Mouse (Mus musculus): ENCODE results near the gene Hirip3. TPM values are rescaled to one million over a fixed set of nuclear protein-coding genes. Genes with fewer than 3 reads are reported as not detected.
"Not testable (repeated sequence)": the region's sequence is repeated elsewhere in the genome, so short reads cannot be mapped to it uniquely, and the experiment has no call there.

Gene Hirip3
- polyA plus RNA-seq, 1 experiment from 2014 or later, result 19.5 TPM

DNA sequence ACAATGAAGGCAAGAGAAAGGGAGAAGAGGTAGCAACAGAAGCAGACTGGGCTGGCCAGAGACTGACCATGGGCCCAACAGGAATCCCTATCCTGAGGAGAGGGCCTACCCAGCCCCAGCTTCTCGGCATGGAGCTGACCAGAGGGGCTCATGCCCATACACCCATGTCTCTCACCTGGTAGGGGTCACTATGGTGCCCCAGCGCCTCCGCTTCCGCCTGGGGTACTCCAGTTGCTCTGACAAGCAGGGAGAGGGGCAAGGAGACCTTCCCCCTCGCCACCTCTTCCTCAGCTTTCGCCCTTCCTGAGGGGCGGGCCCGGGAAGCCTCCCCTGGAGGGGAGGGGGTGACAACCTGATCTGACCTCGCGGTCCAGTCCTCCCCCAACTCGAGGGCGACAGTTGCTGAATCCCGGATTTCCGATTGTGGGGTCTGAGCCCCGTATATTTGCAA, 22.0 kb downstream of the Hirip3 start:
- Histone ChIP-seq H3K4me1 (replicated peaks; ENCODE audit: control insufficient read depth, insufficient read depth, low read length) (peaks cover 19% of the 10 kb centered on the region), H3K4me2 (ENCODE audit: low read length) (peak overlapping the region; percentile 87), H3K36me3 (ENCODE audit: control insufficient read depth, insufficient read depth, low read length) (peaks cover 21% of the 10 kb centered on the region), H3K27me3 (replicated peaks; ENCODE audit: control insufficient read depth, insufficient read depth, low read length) (no peaks in the 10 kb centered on the region), H3K9me3 (ENCODE audit: control insufficient read depth, low read length) (no peaks in the 10 kb centered on the region), H3K4me3 (ENCODE audit: low read depth, low read length) (peak overlapping the region; percentile 81), H3K9ac (ENCODE audit: low read length) (peak overlapping the region; percentile 76), H3K27ac (ENCODE audit: low read depth) (peak overlapping the region; percentile 80)
- ATAC-seq (replicated peaks; ENCODE audit: low FRiP score, low TSS enrichment, low read depth) (peak; percentile 4; the same call in 1 of the 2 replicates), DNase-seq (ENCODE audit: low spot score) (peak; percentile 58)
- 1% methylated on average over 15 of the region's 15 CpGs for WGBS

DNA sequence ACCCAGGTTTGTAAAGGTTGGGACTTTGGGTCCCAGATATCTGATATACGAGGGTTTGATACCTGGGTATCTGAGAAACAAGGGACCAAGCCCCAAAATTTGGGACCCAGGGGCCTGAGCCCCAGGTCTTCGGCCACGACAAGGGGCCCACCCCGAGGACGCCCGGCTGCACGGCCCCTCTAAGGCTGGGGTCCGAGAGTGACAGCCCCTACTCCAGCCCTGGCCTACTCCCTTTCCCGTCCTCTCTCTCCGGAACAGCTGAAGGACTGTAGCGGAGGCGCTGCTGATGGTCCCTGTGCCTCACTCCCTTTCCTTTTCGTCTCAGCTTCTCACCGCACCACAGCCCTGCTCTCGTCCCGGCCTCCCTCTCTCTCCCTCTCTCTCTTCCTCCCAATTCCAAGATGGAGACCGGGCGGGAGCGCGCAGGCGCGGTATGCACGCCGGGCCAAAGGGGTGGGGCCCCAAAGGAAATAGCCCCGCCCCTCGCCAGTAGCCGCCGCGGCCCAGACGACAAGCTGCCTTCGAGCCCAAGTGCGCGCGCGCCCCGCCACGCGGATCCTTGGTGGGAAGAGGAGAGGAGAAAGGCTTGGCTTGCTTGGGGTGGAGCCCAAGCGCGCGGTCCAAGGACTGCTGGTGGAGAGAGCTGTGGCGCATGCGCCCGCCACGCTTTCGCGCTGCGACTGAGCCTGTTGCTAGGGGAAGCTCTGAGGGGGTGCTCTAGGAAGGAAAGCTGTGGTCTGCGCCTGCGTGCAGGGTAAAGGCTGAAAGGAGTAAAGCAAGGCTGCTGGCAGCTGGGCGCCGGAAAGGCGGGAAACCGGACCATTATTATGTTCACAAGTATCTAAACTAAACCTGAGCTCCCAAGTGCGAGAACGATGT, 22.8 kb downstream of the Hirip3 start, which contains the start of gene Taok2:
Gene Taok2 (minus strand): TSS at position 418 of the 879 bp plus-strand sequence.
- DNase-seq (ENCODE audit: low spot score) (peak; percentile 97), ATAC-seq (replicated peaks; ENCODE audit: low FRiP score, low TSS enrichment, low read depth) (peak; percentile 95)
- Histone ChIP-seq H3K9me3 (ENCODE audit: control insufficient read depth, low read length) (no peaks in the 10 kb centered on the region), H3K4me3 (ENCODE audit: low read depth, low read length) (peak within 1 kb of the TSS; percentile 81), H3K9ac (ENCODE audit: low read length) (peak within 1 kb of the TSS; percentile 76), H3K4me2 (ENCODE audit: low read length) (peak within 1 kb of the TSS; percentile 87), H3K27me3 (replicated peaks; ENCODE audit: control insufficient read depth, insufficient read depth, low read length) (no peaks in the 10 kb centered on the region), H3K4me1 (replicated peaks; ENCODE audit: control insufficient read depth, insufficient read depth, low read length) (peaks cover 19% of the 10 kb centered on the region), H3K36me3 (ENCODE audit: control insufficient read depth, insufficient read depth, low read length) (peaks cover 13% of the 10 kb centered on the region), H3K27ac (ENCODE audit: low read depth) (peak within 1 kb of the TSS; percentile 80)
- WGBS, result under 1% methylated on average over 56 of the region's 56 CpGs

DNA sequence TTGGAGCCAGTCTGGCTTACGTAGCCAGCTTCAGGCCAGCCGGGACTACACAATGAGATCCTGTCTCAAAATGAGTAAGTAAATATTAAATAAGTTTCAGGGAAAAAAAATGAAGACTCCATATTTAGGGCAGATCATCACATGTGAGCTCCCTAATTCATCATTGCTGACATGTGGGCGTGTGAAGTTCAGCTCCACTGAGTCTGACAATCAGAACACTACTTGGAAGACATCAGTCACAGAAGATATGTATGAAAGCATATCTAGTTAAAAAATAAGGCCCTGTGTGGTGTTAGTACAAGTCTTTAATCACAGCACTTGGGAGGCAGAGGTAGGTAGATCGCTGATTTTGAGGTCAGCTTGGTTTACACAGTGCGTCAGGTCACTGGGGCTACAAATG, 25.5 kb downstream of the Hirip3 start:
- 74% methylated on average over 5 of the region's 5 CpGs for WGBS

DNA sequence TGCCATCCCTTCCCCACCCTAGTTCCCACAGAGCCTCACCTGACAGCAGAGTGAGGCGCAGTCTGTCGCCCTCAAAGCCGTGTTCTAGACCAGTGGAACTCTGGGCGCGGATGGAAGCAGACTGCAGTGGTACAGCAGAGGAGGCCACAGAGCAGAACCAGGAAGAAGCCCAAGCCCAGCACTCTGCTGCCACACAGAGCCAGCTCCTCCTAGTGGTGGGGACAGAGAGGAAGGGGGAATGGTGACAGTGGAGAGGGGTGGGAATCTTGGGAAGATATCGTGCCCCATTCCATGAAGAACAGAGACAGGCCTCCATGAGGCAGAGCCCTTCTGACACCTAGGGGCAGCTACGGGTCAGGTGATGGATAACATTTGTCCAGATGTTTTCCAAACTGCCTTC, 27.1 kb downstream of the Hirip3 start:
- ATAC-seq (replicated peaks; ENCODE audit: low FRiP score, low TSS enrichment, low read depth) (no peak), DNase-seq (ENCODE audit: low spot score) (no peak)
- Histone ChIP-seq H3K4me3 (ENCODE audit: low read depth, low read length) (no peak overlapping the region), H3K9ac (ENCODE audit: low read length) (no peak overlapping the region), H3K27me3 (replicated peaks; ENCODE audit: control insufficient read depth, insufficient read depth, low read length) (no peaks in the 10 kb centered on the region), H3K4me1 (replicated peaks; ENCODE audit: control insufficient read depth, insufficient read depth, low read length) (no peaks in the 10 kb centered on the region; the same call in 1 of the 2 replicates), H3K36me3 (ENCODE audit: control insufficient read depth, insufficient read depth, low read length) (peaks cover 10% of the 10 kb centered on the region; the same call in 1 of the 2 replicates), H3K4me2 (ENCODE audit: low read length) (no peak overlapping the region), H3K9me3 (ENCODE audit: control insufficient read depth, low read length) (no peaks in the 10 kb centered on the region), H3K27ac (ENCODE audit: low read depth) (no peak overlapping the region)
- WGBS, result 44% methylated on average over 7 of the region's 7 CpGs

More for the DNA sequence above, 25.5 kb downstream of the Hirip3 start:
- no peaks in the 10 kb centered on the region for H3K9me3 ChIP-seq (ENCODE audit: control insufficient read depth, low read length)
- ATAC-seq (replicated peaks; ENCODE audit: low FRiP score, low TSS enrichment, low read depth), result no peak
- no peak for DNase-seq (ENCODE audit: low spot score)
- no peak overlapping the region for H3K9ac ChIP-seq (ENCODE audit: low read length)
- H3K4me2 ChIP-seq (ENCODE audit: low read length), result no peak overlapping the region
- no peak overlapping the region for H3K27ac ChIP-seq (ENCODE audit: low read depth)
- H3K27me3 ChIP-seq (replicated peaks; ENCODE audit: control insufficient read depth, insufficient read depth, low read length), result no peaks in the 10 kb centered on the region
- peaks cover 11% of the 10 kb centered on the region for H3K4me1 ChIP-seq (replicated peaks; ENCODE audit: control insufficient read depth, insufficient read depth, low read length)
- peaks cover 10% of the 10 kb centered on the region; the same call in 1 of the 2 replicates for H3K36me3 ChIP-seq (ENCODE audit: control insufficient read depth, insufficient read depth, low read length)
- no peak overlapping the region for H3K4me3 ChIP-seq (ENCODE audit: low read depth, low read length)

DNA sequence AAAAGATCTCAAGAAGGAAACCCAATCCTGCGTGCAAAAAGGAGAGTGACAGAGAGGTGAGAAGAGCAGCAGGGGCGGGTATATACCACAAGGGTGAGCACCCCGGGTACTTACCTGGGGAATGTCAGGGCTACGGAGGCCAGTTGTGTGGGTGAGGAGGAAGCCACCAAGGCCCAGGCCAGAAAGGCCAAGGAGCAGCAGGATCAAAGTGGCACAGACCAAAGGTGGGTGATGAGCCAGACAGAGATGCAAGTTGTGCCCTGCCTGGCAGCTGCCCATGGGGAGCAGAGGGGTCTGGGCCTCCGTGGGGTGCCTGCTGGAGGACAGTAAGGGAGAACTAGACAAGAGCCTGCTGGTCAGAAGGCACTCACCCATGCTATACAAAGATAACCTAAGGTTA, 35.1 kb downstream of the Hirip3 start:
- no peaks in the 10 kb centered on the region for H3K9me3 ChIP-seq (ENCODE audit: control insufficient read depth, low read length)
- H3K36me3 ChIP-seq (ENCODE audit: control insufficient read depth, insufficient read depth, low read length), result no peaks in the 10 kb centered on the region
- no peak for ATAC-seq (replicated peaks; ENCODE audit: low FRiP score, low TSS enrichment, low read depth)
- H3K4me3 ChIP-seq (ENCODE audit: low read depth, low read length), result no peak overlapping the region
- DNase-seq (ENCODE audit: low spot score), result no peak
- peaks cover 9% of the 10 kb centered on the region; the same call in 1 of the 2 replicates for H3K4me1 ChIP-seq (replicated peaks; ENCODE audit: control insufficient read depth, insufficient read depth, low read length)
- no peaks in the 10 kb centered on the region for H3K27me3 ChIP-seq (replicated peaks; ENCODE audit: control insufficient read depth, insufficient read depth, low read length)
- no peak overlapping the region for H3K4me2 ChIP-seq (ENCODE audit: low read length)
- H3K9ac ChIP-seq (ENCODE audit: low read length), result no peak overlapping the region
- no peak overlapping the region for H3K27ac ChIP-seq (ENCODE audit: low read depth)
- 86% methylated on average over 5 of the region's 5 CpGs for WGBS

DNA sequence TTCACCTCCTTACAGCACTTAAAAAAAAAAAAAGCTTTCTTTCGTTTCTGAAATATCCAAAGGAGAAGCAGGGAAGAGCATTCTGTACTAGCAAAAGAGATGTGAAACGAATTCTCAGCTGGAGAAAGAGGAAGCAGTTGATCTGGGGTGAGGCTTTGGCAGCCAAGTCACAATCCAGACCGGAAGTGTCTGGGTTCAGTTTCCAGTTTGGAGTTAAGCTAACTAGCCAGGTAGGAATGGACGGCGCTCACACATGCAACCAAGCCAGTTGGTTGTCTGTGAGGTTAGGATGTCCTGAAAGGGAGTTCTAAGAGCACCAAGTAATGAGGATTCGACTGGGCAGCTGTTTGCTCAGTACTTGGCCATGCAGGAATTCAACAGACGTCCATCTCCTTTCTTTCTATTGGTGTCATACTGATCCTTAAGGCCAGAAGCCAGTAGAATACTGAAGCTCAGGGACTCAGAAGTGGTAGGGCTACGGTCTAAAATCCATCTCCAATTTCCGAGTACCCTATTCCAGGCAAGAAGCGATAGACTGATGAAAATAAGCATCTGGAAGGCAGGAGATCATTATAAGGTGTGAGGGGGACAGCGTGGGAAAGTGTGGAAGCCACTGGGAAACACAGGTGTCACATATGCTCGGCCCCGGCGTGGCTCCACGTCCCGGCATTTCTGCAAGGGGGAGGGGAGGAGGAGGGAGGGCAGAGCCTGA, 35.8 kb downstream of the Hirip3 start:
- DNase-seq (ENCODE audit: low spot score), result no peak
- Histone ChIP-seq H3K4me3 (ENCODE audit: low read depth, low read length) (peak overlapping the region; percentile 67), H3K36me3 (ENCODE audit: control insufficient read depth, insufficient read depth, low read length) (no peaks in the 10 kb centered on the region), H3K27me3 (replicated peaks; ENCODE audit: control insufficient read depth, insufficient read depth, low read length) (no peaks in the 10 kb centered on the region), H3K4me1 (replicated peaks; ENCODE audit: control insufficient read depth, insufficient read depth, low read length) (peaks cover 9% of the 10 kb centered on the region; the same call in 1 of the 2 replicates), H3K27ac (ENCODE audit: low read depth) (peak overlapping the region; percentile 62), H3K9me3 (ENCODE audit: control insufficient read depth, low read length) (no peaks in the 10 kb centered on the region), H3K4me2 (ENCODE audit: low read length) (peak overlapping the region; percentile 69), H3K9ac (ENCODE audit: low read length) (peak overlapping the region; percentile 78)
- 22% methylated on average over 16 of the region's 16 CpGs for WGBS
- ATAC-seq (replicated peaks; ENCODE audit: low FRiP score, low TSS enrichment, low read depth), result peak; percentile 54

DNA sequence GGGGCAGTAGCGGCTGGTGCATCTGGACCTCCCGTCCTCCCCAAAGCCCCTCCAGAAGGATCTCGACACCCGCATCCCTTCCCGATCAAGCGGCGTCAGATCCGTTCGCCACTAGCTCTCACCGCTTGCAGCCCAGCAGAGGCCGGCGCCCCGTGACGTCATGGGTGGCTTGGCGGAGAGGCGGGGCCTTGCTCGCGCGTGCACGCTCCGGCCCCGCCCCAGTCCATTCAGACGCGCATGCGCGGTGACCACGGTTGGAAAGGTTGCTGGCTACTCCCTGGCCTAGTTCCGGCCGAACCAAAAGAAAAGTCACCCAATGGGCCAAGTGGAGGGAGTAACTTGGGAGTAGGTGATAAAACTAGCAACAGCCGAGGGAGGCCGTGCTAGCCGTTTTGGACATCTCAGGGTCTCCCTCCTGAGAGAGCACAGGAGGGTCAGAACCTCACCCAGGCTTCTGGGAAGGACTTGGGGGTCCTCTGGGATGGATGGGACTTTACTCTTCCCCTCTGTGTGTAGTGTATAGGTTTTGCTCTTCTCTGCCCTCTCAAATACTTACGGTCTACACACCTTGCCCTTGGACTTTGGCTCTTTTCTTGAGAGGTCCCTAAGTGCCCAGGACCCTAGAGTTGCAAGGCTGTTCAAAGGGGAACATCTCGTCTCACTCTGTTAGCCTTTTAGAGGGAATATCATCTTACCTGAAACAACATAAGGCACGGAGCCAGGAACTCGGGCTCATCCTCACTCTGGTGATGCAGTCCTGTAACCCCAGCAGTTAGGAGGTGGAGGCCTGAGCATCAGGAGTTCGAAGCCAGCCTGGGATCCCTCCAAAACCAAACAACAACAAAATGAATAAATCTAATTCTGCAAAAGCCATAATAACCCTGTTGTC, 36.6 kb downstream of the Hirip3 start:
- peak; percentile 95 for ATAC-seq (replicated peaks; ENCODE audit: low FRiP score, low TSS enrichment, low read depth)
- Histone ChIP-seq H3K9ac (ENCODE audit: low read length) (peak overlapping the region; percentile 78), H3K27me3 (replicated peaks; ENCODE audit: control insufficient read depth, insufficient read depth, low read length) (no peaks in the 10 kb centered on the region), H3K36me3 (ENCODE audit: control insufficient read depth, insufficient read depth, low read length) (no peaks in the 10 kb centered on the region), H3K27ac (ENCODE audit: low read depth) (peak overlapping the region; percentile 62), H3K4me3 (ENCODE audit: low read depth, low read length) (peak overlapping the region; percentile 67), H3K4me2 (ENCODE audit: low read length) (peak overlapping the region; percentile 69), H3K4me1 (replicated peaks; ENCODE audit: control insufficient read depth, insufficient read depth, low read length) (peaks cover 9% of the 10 kb centered on the region; the same call in 1 of the 2 replicates), H3K9me3 (ENCODE audit: control insufficient read depth, low read length) (no peaks in the 10 kb centered on the region)
- DNase-seq (ENCODE audit: low spot score), result peak; percentile 98
- 11% methylated on average over 37 of the region's 37 CpGs for WGBS

DNA sequence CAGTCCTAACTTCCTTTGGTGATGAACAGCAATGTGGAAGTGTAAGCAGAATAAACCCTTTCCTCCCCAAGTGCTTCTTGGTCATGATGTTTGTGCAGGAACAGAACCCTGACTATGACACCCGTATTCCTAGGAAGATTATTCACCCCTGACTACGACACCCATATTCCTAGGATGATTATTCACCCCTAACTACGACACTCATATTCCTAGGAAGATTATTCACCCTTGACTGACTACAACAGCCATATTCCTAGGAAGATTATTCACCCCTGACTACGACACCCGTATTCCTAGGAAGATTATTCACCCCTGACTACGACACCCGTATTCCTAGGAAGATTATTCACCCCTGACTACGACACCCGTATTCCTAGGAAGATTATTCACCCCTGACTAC, 38.0 kb downstream of the Hirip3 start:
- not testable (repeated sequence) for H3K4me2 ChIP-seq (ENCODE audit: low read length); H3K9ac ChIP-seq (ENCODE audit: low read length); H3K27ac ChIP-seq (ENCODE audit: low read depth); H3K4me1 ChIP-seq (replicated peaks; ENCODE audit: control insufficient read depth, insufficient read depth, low read length); H3K4me3 ChIP-seq (ENCODE audit: low read depth, low read length); H3K9me3 ChIP-seq (ENCODE audit: control insufficient read depth, low read length); ATAC-seq (replicated peaks; ENCODE audit: low FRiP score, low TSS enrichment, low read depth); H3K27me3 ChIP-seq (replicated peaks; ENCODE audit: control insufficient read depth, insufficient read depth, low read length); DNase-seq (ENCODE audit: low spot score); H3K36me3 ChIP-seq (ENCODE audit: control insufficient read depth, insufficient read depth, low read length)
- WGBS, result 95% methylated on average over 6 of the region's 9 CpGs

Data from intestine, embryonic 14.5 days (tissue).